Mouse (Mus musculus): ENCODE measurements around the gene H2-D1. TPM values are rescaled to one million over a fixed set of nuclear protein-coding genes. Genes with fewer than 3 reads are reported as not detected.
"Not testable (repeated sequence)": the region's sequence is repeated elsewhere in the genome, so short reads cannot be mapped to it uniquely, and the experiment has no call there.

The H2-D1 gene
- polyA plus RNA-seq, 1 experiment from 2014 or later, result 16.3 TPM

DNA sequence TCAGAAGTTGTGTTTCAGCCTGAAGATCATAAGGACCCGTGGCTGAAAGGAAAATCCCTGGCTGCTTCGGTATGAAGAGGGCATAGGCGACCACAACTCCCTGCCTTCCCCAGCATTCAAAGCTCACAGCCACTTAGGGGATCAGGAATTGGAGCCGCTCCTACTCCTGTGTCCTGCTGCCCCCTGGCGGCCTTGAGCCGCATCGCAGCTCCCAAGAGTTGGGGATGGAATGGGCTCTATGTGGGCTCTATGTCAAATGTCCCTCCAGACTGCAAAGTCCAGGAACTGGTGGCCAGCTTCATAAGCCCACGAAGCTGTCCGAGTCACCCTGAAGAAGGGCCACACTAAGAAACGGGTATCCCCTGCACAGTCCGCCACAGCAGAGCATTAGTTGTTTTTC is 12.2 kb downstream of the H2-D1 start:
- ATAC-seq (ENCODE audit: insufficient number of reproducible peaks, low FRiP score, low TSS enrichment, low read depth) (no peak), DNase-seq (ENCODE audit: low spot score) (peak; percentile 86)
- Histone ChIP-seq H3K27ac (replicated peaks; ENCODE audit: low read depth, low read length) (no peak overlapping the region), H3K9ac (ENCODE audit: low read length) (no peak overlapping the region), H3K4me3 (ENCODE audit: low read depth, low read length) (no peak overlapping the region), H3K4me2 (ENCODE audit: low read depth, severe bottlenecking) (no peak overlapping the region), H3K36me3 (ENCODE audit: control insufficient read depth, insufficient read depth, low read length) (no peaks in the 10 kb centered on the region), H3K9me3 (ENCODE audit: control insufficient read depth, low read length) (no peaks in the 10 kb centered on the region), H3K27me3 (ENCODE audit: control insufficient read depth, insufficient read depth, low read length) (peaks cover 8% of the 10 kb centered on the region), H3K4me1 (ENCODE audit: control insufficient read depth, insufficient read depth, low read length) (no peaks in the 10 kb centered on the region)
- 7% methylated on average over 11 of the region's 11 CpGs for WGBS

DNA sequence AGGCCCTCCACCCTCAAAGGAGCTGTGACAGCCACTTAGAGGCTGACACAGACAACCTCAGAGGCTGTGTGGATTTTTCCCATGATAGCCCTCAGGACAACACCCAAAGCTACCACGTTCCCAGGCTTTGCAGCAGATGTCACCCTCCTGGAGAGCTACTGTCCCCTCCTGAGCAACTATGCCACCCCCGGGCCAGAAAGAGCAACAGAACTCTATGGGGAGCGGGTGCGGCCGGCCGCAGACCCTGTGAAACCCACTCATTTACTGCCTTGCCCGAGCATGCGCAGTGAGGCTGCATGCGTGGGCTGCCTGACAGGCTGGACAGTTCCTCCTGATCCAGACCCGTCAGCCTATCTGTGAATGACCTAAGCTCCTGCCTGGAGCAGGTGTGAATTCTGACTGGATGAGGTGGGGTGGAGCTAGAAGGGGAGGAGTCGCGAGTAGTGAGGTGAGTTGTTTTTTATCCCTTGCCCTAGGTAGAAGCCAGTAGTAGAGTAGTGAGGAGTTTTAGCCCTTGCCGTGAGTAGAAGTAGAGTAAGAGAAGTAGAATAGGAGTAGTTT is 13.9 kb downstream of the H2-D1 start:
- no peak overlapping the region for H3K9ac ChIP-seq (ENCODE audit: low read length)
- ATAC-seq (ENCODE audit: insufficient number of reproducible peaks, low FRiP score, low TSS enrichment, low read depth) (no peak), DNase-seq (ENCODE audit: low spot score) (no peak)
- no peaks in the 10 kb centered on the region for H3K36me3 ChIP-seq (ENCODE audit: control insufficient read depth, insufficient read depth, low read length)
- no peak overlapping the region for H3K27ac ChIP-seq (replicated peaks; ENCODE audit: low read depth, low read length)
- H3K4me1 ChIP-seq (ENCODE audit: control insufficient read depth, insufficient read depth, low read length), result no peaks in the 10 kb centered on the region
- 18% methylated on average over 13 of the region's 13 CpGs for WGBS
- H3K4me3 ChIP-seq (ENCODE audit: low read depth, low read length), result no peak overlapping the region
- no peak overlapping the region for H3K4me2 ChIP-seq (ENCODE audit: low read depth, severe bottlenecking)
- H3K9me3 ChIP-seq (ENCODE audit: control insufficient read depth, low read length), result no peaks in the 10 kb centered on the region
- H3K27me3 ChIP-seq (ENCODE audit: control insufficient read depth, insufficient read depth, low read length), result peaks cover 8% of the 10 kb centered on the region

DNA sequence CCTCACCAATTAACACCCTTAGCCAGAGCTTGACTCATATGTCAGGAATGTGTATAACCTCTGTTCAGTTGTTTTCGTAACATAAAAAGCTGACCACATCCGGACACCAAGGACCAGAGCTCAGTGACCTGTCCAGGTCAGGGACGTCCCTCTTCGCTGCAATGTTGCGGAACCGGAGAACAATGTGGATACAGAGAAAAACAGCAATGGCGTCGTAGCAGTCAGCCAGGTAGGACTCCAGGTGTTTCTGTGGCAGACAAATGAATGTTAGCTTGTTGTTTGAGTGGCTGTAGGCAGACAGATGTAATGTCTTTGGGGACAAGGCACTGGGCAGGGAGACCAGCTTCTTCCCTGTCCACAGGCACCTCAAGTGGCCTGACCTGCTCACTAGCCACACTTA is 15.5 kb downstream of the H2-D1 start:
- Histone ChIP-seq H3K9ac (ENCODE audit: low read length) (no peak overlapping the region), H3K27ac (replicated peaks; ENCODE audit: low read depth, low read length) (no peak overlapping the region), H3K4me3 (ENCODE audit: low read depth, low read length) (no peak overlapping the region), H3K36me3 (ENCODE audit: control insufficient read depth, insufficient read depth, low read length) (no peaks in the 10 kb centered on the region), H3K4me1 (ENCODE audit: control insufficient read depth, insufficient read depth, low read length) (no peaks in the 10 kb centered on the region), H3K27me3 (ENCODE audit: control insufficient read depth, insufficient read depth, low read length) (peaks cover 8% of the 10 kb centered on the region), H3K9me3 (ENCODE audit: control insufficient read depth, low read length) (no peaks in the 10 kb centered on the region), H3K4me2 (ENCODE audit: low read depth, severe bottlenecking) (no peak overlapping the region)
- WGBS, result 92% methylated on average over 8 of the region's 8 CpGs
- DNase-seq (ENCODE audit: low spot score), result no peak
- ATAC-seq (ENCODE audit: insufficient number of reproducible peaks, low FRiP score, low TSS enrichment, low read depth), result no peak

DNA sequence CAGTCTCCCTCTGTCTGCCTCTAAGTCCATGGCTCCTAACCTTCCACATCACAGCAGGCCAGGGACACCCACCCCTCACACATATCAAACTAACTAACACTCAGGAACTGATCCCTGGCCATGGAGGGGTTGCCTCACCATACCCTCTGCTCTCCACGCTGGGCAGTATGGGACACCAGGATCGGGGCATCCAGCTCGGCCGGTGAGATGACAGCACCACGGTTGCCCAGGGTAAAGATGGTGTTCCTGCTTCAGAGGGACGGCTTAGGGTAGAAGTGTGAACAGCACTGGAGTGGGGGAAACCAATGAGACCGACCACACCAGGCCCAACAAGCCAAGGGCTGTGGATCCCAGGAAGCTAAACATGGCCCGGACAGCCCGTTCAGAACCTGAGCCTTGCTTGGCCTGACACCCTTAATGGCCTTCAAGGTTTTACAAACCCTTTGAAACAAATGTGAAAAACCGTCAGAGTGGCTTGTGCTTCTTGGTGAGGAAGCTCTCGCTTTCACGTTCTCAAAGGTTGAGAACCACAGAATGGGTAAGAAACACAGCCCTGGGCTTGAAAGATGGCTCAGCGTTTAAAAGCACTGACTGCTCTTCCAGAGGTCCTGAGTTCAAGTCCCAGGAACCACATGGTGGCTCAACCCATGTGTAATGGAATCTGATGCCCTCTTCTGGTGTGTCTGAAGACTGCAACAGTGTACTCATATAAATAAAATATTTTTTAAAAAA is 16.6 kb downstream of the H2-D1 start:
- H3K4me2 ChIP-seq (ENCODE audit: low read depth, severe bottlenecking), result no peak overlapping the region
- H3K9me3 ChIP-seq (ENCODE audit: control insufficient read depth, low read length), result no peaks in the 10 kb centered on the region
- DNase-seq (ENCODE audit: low spot score), result no peak
- no peaks in the 10 kb centered on the region for H3K4me1 ChIP-seq (ENCODE audit: control insufficient read depth, insufficient read depth, low read length)
- H3K36me3 ChIP-seq (ENCODE audit: control insufficient read depth, insufficient read depth, low read length), result no peaks in the 10 kb centered on the region
- H3K27ac ChIP-seq (replicated peaks; ENCODE audit: low read depth, low read length), result no peak overlapping the region
- WGBS, result 86% methylated on average over 13 of the region's 13 CpGs
- H3K4me3 ChIP-seq (ENCODE audit: low read depth, low read length), result no peak overlapping the region
- peaks cover 8% of the 10 kb centered on the region for H3K27me3 ChIP-seq (ENCODE audit: control insufficient read depth, insufficient read depth, low read length)
- H3K9ac ChIP-seq (ENCODE audit: low read length), result no peak overlapping the region
- ATAC-seq (ENCODE audit: insufficient number of reproducible peaks, low FRiP score, low TSS enrichment, low read depth), result no peak

DNA sequence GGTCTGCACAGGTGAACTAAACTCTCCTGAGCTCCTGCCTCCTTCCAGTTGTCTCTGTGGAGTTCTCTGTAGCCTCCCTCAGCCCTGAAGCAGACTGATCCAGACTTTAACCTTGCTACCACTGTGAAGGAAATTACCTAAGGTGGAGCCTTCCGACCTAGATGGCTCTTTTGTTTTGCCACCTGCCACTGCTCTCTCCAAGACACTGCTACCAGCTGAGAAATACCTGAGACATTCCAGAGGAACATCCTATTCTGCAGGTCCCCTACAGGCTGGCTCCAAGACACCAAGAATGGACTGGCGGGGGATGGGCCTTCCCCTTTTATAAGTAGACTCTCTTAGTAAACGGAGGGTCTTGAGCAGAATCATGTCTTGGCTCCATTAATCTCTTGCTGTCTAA is 17.7 kb downstream of the H2-D1 start:
- Histone ChIP-seq H3K27me3 (ENCODE audit: control insufficient read depth, insufficient read depth, low read length) (peaks cover 8% of the 10 kb centered on the region), H3K36me3 (ENCODE audit: control insufficient read depth, insufficient read depth, low read length) (no peaks in the 10 kb centered on the region), H3K4me1 (ENCODE audit: control insufficient read depth, insufficient read depth, low read length) (no peaks in the 10 kb centered on the region), H3K27ac (replicated peaks; ENCODE audit: low read depth, low read length) (no peak overlapping the region), H3K4me2 (ENCODE audit: low read depth, severe bottlenecking) (no peak overlapping the region), H3K9me3 (ENCODE audit: control insufficient read depth, low read length) (no peaks in the 10 kb centered on the region), H3K4me3 (ENCODE audit: low read depth, low read length) (no peak overlapping the region), H3K9ac (ENCODE audit: low read length) (no peak overlapping the region)
- 78% methylated on average over 3 of the region's 3 CpGs for WGBS
- no peak for DNase-seq (ENCODE audit: low spot score)
- ATAC-seq (ENCODE audit: insufficient number of reproducible peaks, low FRiP score, low TSS enrichment, low read depth), result no peak

DNA sequence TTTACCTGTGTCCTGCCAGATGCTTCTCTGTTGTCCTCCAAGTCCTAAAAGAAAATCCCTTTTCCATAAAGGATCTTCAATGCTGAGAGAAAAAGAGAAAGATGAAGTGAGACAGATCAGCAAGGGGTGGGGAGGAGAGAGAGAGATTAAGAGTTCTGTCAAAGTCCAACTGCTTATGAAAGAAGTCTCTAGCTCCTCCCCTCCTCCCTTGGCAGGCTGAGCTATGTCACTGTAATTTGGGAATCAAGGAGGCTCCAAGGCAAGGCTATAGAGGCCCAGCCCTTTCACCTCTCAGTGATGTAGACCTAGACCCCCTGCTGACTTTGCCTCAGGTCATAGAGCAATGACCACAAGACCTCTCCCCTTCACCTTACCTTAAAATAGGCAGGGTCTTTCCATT is 22.9 kb downstream of the H2-D1 start:
- Histone ChIP-seq H3K4me1 (ENCODE audit: control insufficient read depth, insufficient read depth, low read length) (no peaks in the 10 kb centered on the region), H3K4me3 (ENCODE audit: low read depth, low read length) (no peak overlapping the region), H3K9me3 (ENCODE audit: control insufficient read depth, low read length) (no peaks in the 10 kb centered on the region), H3K4me2 (ENCODE audit: low read depth, severe bottlenecking) (no peak overlapping the region), H3K36me3 (ENCODE audit: control insufficient read depth, insufficient read depth, low read length) (no peaks in the 10 kb centered on the region), H3K27ac (replicated peaks; ENCODE audit: low read depth, low read length) (no peak overlapping the region), H3K9ac (ENCODE audit: low read length) (no peak overlapping the region), H3K27me3 (ENCODE audit: control insufficient read depth, insufficient read depth, low read length) (no peaks in the 10 kb centered on the region)
- ATAC-seq (ENCODE audit: insufficient number of reproducible peaks, low FRiP score, low TSS enrichment, low read depth) (no peak), DNase-seq (ENCODE audit: low spot score) (no peak)

DNA sequence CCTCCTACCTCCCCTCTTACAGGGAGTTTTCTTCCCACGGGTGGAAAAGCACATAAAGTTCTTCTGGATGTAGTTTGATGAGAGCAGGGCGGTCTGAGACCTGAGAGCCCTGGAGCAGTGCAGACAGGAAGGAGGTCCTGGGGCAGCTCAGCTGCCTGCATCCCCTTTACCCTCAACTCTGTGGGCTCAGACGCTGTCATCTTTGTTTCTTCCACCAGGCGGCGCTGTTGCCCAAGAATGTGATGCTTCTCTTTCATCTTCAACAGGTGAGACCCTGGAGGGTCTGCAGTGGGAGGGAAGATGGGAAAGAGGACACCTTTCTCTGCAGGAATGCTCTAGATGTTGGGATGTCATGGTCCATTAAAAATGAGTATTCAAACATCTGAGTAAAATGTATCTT is 33.3 kb downstream of the H2-D1 start:
- not testable (repeated sequence) for ATAC-seq (ENCODE audit: insufficient number of reproducible peaks, low FRiP score, low TSS enrichment, low read depth); H3K4me2 ChIP-seq (ENCODE audit: low read depth, severe bottlenecking)

DNA sequence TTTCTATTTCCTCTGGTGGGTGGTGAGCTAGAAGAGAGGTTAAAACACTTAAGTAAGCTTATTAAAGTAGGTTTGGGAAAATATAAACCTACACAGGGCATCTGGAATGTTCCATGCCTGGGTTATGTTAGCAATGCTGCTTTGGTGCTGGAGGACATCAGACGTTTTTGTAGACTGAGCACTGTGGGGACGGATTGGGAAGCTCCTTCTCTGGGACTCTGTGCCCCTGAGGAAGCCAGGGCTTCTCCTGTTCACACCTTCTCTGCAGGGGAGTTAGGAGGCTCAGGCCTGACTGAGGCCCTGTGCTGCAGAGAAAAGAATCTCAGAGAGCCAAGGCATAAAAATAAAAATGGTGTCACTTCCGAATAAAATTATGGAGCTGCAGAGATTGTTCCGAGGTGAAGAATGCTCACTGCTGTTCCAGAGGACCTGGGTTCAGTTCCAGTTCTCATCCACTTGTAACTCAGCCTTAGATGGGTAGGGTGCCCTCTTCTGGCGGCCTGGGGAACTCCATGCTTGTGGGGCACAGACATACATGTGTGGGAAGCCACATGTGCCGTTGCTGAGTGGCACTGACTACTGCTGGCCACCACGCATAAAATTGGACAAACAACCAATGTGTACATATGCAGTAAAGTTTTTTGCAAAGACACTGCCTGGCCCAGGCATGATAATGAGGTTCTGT is 37.9 kb downstream of the H2-D1 start:
- not testable (repeated sequence) for H3K9ac ChIP-seq (ENCODE audit: low read length); H3K4me3 ChIP-seq (ENCODE audit: low read depth, low read length); H3K36me3 ChIP-seq (ENCODE audit: control insufficient read depth, insufficient read depth, low read length); H3K27ac ChIP-seq (replicated peaks; ENCODE audit: low read depth, low read length); H3K27me3 ChIP-seq (ENCODE audit: control insufficient read depth, insufficient read depth, low read length); ATAC-seq (ENCODE audit: insufficient number of reproducible peaks, low FRiP score, low TSS enrichment, low read depth); H3K4me2 ChIP-seq (ENCODE audit: low read depth, severe bottlenecking); H3K4me1 ChIP-seq (ENCODE audit: control insufficient read depth, insufficient read depth, low read length); H3K9me3 ChIP-seq (ENCODE audit: control insufficient read depth, low read length); DNase-seq (ENCODE audit: low spot score)
- 80% methylated on average over 7 of the region's 7 CpGs for WGBS

More for the DNA sequence above, 33.3 kb downstream of the H2-D1 start:
- not testable (repeated sequence) for H3K4me3 ChIP-seq (ENCODE audit: low read depth, low read length); H3K36me3 ChIP-seq (ENCODE audit: control insufficient read depth, insufficient read depth, low read length); H3K27ac ChIP-seq (replicated peaks; ENCODE audit: low read depth, low read length); H3K4me1 ChIP-seq (ENCODE audit: control insufficient read depth, insufficient read depth, low read length); H3K9ac ChIP-seq (ENCODE audit: low read length); H3K27me3 ChIP-seq (ENCODE audit: control insufficient read depth, insufficient read depth, low read length); H3K9me3 ChIP-seq (ENCODE audit: control insufficient read depth, low read length)
- DNase-seq (ENCODE audit: low spot score), result peak; percentile 68
- WGBS, result under 1% methylated on average over 5 of the region's 5 CpGs
